Mouse (Mus musculus) kidney, adult 2 months (tissue): ENCODE data around the gene Inhbe.

Experiments used
- CTCF ChIP-seq: fragments of 200-500 bp; conservative IDR thresholded peaks from 2 replicates; pipeline ENCODE4 v1.5.1; 2011; ENCODE audit warnings: low read depth, mild to moderate bottlenecking, control low read depth, low read length, moderate library complexity, mixed read lengths; ENCODE audit not compliant: insufficient read depth, insufficient read length
- POLR2A ChIP-seq: fragments of 200-500 bp; IDR thresholded peaks from one replicate; pipeline ENCODE4 v1.6.1; 2011; ENCODE audit warnings: low read depth, low read length, control low read depth

GRCm38 (mm10) chr10:127330212-127330611, 24.0 kb downstream of the Inhbe start:
- no peak for TF ChIP-seq CTCF
- TF ChIP-seq POLR2A = no peak
